Mouse (Mus musculus): ENCODE results near the gene Map2k1.
A peak's percentile ranks its signal among the peaks of the same experiment; 100 is the strongest.

The Map2k1 gene

DNA sequence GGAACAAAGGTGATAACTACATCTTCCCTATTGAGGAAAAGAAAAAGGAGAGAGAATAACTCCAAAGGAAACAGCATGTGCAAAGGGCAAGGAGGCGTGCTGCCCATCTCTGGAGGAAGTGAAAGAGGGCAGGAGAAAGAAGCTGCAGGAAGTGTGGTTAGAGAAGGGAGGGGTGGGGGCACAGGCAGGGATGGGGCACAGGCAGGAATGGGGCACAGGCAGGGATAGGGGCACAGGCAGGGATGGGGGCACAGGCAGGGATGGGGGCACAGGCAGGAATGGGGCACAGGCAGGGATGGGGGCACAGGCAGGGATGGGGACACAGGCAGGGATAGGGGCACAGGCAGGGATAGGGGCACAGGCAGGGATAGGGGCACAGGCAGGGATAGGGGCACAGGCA is 4.1 kb downstream of the Map2k1 start:
- DNase-seq = no peak

DNA sequence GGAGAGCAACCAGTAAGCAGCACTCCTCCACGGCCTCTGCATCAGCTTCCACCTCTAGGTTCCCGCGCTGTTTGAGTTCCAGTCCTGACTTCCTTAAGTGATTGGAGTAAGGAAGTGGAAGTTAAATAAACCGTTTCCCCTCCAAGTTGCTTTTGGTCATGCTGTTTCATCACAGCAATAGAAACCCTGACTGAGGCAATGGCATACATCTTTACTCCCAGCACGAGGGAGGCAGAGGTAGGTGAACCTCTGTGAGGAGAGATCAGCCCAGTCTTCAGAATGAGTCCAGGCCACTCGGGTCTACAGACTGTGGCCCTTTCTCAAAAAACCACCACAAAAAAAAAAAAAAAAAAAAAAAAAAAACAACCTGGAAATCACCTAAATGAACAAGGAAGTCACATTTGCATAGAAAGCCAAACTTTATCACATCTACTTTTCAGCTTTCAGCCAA is 11.0 kb downstream of the Map2k1 start:
- no peak for DNase-seq

DNA sequence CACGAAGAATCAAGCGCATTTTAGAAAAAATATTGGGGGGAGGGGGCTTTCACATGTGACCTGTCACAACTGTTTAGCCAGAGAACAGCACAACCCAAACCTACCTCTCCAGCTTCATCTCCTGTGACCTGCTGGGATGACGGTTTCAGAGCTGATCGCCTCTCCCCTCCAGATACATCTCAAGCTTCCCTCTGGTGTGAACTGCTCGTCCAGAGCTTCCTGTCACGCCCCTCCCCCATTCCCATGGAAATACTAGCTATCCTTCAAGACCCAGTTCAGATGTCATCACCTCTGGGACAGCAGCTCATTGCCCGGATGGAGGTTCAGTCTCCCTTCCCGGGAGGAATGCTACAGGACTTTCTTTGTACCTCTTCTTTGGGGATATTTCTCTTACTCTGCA is 12.8 kb downstream of the Map2k1 start:
- DNase-seq = peak in 1 of 2 experiments; percentile 17

DNA sequence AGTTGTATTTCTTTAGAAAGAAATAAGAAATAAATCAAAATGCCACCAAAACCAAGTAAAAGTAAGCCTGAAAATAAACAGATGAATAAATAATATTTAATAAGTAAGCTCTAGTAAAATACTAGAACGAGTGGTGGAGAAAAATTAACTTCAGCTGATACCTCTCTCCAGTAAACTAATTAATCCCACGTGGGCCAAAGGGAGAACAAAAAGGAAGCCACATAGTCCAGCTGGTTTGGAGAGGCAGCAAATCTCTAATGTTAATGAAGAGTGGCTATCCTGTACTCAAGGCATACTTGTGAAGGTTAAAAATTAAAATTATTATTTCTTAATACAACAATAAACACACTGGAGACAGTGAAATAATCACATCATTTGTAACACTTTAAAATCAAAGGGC is 13.3 kb downstream of the Map2k1 start:
- peak in 1 of 2 experiments; percentile 13 for DNase-seq

DNA sequence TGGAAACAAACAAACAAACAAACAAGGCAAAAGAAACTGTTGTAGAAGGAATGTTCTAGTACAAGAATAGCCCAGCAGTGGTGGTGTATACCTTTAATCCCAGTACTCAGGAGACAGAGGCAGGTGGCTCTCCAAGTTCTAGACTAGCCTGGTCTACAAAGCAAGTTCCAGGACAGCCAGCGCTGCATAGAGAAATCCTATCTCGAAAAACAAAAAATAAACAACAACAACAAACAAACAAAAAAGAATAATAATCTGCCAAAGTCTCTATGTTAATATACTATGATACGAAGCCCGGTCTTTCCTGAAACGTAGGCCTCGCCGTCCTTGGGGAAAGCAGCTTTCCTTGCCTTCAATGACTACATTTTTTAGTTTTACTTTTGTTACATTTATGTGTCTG is 17.4 kb downstream of the Map2k1 start:
- no peak for DNase-seq

DNA sequence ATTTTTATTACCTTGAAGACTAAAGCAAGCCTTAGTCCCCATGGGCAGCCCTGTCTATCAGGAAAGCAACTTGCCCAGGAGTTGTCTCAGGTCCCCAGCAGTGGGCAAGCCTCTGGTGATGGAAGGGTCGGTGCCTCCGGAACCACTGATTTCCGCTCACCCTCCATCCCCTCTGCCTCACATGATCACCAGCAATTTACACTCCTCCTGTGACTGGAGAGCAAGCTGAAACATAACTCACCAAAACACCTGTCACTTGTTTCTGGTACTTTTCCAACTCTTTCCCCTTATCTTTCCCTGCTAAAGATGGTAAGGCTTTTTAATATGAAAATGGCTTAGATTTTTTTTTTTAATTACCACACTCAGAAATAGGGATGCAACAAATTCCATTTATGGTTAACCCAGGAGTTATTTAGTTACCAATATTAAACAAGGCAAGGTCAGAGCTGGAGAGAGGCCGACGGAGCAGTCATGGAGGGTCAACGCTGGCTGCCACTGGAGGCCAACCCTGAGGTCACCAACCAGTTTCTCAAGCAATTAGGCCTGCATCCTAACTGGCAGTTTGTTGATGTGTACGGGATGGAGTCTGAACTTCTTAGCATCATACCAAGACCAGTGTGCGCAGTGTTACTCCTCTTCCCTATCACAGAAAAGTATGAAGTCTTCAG is 18.5 kb downstream of the Map2k1 start, which contains the start of gene Uchl4:
Gene Uchl4, plus strand, starts transcription at position 434 of the 668 bp plus-strand sequence.
- peak; percentile 63 to 66 for DNase-seq

DNA sequence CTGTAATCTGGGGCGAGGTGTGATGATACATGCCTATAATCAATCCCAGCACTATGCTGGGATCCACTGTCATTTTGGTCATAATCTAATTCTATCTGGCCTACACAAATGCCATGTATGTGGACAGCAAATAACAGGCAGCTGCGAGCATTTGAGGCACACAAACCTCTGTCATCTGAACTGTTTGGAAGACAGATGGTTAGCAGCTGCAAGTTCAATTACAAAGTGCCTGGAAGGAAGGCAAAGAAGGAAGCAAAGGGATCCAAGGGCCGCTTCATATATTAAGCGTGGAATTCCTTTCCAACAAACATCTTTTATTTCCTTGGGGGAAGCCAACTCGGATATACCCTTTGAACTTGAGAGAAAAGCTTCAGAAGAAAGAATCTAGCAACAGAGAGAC is 19.8 kb downstream of the Map2k1 start:
- DNase-seq = peak in 1 of 2 experiments; percentile 13

DNA sequence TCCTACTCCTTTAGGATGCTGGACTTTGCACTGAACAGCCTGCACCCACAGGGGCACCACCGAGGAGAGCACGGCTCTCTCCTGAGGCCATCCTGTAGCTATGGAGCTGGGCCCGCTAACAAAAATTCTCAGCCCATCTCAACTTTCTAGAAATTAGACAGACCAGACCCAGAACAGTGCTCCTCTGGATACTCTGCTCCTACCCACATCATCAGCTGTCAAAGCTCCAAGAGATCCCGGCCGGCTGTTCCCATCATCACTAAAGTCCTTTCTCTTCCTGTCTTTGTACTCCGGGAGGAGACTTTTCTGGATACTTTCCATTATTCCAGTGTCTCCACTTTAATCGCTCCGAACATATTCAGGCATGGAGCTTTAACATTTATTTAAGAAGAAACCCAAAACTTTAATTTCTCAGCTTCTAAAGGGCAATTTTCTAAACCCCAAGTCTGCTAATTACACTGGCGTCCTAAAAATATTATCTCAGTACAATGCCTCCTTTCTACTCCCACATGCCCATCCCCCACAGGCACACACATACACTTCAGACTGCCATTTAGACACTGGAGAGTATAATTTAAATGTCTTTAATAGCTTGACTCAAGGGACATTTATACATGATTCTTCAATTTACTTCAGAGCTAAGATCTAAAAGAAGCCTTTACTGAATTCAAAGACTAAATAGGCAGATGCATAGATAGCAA is 21.0 kb downstream of the Map2k1 start:
- DNase-seq = no peak

DNA sequence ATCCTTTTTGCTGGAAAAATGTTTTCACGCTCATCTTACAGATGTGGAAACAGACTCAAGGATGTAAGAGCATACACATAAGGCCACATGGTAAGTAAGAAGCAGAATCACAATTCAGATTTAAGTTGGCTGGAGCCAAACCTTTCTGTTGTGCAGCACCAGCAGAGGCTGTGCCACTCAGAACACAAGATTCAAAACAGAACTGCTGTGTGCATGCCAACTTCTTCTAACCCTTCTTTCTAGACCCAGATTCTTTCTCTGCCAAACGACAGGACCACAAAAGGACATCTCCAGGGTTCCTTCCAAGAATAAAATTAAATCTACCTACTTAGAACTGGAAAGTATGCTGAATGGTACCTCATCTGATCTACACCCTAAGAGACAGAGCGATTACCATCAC is 21.8 kb downstream of the Map2k1 start:
- DNase-seq = no peak

DNA sequence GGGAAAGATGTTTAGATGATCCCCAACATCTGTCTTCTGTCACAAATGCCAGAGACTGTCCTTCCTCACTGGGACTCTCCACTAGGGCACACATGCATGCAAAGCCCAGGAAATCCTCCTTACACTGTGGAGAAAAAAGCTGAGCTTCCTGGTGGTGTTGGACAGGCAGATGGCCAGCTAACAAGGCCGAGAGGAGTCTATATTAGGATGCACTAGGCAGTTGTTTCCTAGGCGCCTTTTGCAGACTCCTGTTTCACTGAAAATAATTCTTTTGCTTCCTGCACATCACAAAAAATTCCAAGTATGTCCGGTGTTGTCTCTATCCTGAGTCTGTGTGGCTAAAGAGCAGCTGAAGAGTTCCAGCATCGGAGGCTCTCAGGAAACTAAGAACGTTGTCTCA is 22.3 kb downstream of the Map2k1 start:
- peak; percentile 28 to 43 for DNase-seq

DNA sequence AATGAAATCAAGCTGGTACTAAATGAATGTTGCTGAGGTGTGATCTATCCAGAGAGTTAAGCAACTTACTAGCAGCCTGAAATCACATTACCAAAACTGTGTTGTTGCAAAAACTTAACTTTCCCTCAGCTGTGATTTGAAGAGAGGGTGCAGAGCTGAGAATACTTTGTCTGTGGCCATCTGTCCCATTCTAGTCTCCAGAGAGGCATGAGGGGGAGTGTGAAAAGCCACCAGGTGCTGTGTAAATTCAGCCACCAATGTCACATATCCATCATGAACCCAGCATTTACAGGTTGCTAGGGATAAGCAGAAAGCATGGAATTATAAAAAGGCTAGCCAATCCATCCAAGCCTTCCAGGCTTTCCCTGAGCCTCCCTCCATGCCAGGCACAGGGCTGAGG is 24.5 kb downstream of the Map2k1 start:
- DNase-seq = no peak

DNA sequence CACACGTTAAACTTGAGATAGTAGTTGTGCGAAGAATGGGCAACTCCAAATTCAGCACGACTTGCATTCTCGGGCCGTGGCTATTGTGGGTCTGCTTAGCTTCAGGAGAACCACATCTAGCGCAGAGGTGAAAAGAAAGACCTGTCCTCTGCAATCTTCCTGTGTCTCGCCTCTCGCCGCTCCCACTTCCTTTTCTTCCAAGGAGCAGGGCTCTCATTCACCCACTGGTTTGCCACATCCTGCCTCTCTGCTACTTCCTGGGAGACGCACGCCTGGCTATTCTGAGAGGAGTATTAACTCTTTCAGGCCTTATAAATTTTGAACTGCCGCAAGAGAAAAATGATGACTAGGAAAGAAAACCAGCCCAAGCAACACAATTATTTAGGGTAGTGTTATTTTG is 25.7 kb downstream of the Map2k1 start:
- DNase-seq = no peak

DNA sequence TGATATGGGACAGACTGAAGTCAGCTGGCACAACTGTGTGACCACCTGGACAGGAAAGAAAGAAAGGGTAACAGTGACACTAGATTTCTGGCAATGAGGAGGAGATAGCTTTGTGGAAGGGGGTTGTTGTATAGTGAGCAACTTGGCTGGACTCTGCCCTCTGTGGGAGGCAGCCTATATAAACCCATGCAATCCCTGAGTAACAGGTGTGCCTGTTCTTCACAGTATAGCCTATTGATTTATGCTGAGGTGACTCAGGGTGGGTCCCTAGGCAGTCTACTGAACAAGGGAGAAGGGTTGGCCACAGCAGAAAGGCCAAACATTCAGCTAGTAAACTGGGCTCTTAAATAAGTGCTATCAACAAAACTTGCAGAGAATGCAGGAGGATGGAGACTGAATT is 27.6 kb downstream of the Map2k1 start:
- no peak for DNase-seq

DNA sequence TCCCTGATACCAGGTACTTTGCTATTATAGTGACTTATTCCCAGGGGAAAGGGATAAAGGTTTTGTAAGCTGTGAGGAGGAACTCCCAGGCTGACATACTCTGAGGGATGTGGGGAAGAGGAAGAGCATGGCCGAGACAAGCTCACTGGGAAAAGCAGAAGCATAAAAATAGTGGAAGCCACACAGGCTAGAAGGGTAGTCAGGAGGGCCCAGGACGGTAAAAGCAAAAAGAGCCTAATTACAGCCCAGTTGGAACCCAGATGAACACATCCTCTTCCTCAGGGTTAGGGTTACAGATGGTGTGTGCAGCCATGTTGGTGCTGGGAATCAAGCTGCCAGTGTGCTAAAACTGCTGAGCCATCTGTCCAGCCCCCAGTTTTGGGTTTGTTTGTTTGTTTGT is 31.3 kb downstream of the Map2k1 start:
- no peak for DNase-seq

DNA sequence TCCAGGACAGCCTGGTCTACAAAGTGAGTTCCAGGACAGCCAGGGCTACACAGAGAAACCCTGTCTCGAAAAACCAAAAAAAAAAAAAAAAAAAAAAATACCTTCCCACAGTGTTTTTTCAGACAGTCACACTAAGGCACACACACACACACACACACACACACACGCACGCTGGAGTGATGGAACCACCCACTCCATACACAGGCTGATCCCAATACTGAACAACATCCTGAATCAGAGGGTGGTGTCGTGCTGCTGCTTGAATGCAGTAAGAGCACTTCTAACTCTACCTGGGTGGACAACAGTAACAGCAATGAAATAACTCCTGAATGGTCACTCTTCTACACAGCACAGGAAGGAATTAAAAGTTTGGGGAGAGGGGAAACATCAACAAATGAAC is 32.0 kb downstream of the Map2k1 start:
- DNase-seq = no peak

DNA sequence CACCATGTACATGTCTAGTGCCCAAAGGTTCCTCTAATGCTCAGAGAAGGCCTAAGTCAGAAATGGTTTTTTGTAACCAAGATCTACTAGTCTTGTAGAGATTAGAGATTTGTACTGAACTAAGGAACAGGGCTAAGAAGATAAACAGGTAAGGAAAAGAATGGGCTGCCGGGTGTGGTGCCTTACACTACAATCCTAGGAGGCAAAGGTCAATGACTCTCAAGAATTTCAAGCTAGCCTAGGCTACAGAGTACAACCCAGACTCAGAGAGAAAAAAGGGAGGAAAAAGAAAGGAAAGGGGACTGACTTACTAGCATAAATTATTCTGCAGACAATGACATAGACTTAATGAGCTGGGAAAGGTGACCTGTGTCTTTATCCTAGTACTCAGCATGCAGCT is 32.8 kb downstream of the Map2k1 start:
- DNase-seq = no peak

DNA sequence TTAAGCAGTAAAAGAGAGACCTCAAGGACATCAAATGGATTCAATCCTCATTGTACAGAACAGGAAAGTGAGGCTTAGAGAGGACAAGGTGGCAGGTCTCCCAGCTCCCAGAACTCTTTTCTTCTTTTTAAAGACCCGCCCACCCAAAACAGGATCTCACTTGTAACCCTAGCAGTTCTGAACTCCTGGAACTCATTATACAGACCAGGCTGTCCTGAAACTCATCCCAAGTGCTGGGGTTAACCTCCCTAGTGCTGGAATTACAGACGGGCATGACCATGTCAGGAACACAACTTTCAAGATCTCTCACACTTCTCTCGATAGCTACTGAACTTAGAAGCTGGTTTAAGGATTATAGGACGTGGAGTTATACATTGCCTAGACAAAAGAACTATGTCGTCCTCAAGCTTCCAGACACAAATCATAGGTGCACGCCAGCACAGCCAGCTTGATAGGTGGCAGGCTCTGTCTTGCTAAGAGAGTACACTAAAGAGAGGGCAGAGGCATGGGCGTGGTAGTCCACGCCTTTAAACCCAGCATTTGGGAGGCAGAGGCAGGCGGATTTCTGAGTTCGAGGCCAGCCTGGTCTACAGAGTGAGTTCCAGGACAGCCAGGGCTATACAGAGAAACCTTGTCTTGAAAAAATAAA is 33.5 kb downstream of the Map2k1 start:
- DNase-seq = no peak

DNA sequence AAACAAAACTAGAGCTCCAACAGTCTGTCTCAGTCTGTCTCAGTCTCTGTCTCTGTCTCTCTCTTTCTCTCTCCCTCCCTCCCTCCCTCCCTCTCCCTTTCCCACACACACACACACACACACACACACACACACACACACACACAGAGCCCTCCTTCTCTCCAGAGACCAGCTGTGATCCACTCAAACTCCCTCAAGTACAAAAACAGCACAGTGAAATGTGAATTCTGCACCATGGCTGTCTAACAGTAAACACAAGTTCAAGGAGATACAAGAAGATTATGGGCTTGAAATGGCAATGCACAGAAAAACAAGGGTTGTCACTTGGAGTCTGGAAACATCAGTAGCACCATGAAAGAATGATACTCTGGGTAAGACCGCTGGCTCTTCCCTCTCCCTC is 34.1 kb downstream of the Map2k1 start:
- no peak for DNase-seq

DNA sequence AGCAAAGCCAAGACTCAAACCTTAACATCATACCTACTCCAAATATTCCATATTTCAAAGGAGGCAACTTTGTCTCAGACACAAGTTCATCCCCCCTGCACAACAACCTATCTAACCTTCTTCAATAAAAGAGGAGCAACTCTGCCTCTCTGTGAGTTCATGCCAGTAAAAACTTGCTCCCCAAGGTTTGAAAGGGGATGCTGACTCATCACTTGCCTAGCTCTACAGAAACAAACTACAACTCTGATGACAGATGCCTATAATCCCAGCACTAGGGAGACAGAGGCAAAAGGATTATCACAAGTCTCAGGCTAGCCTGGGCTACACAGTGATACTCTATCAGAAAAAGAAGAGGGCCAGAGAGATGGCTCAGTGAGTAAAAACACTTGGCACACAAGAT is 35.5 kb downstream of the Map2k1 start:
- no peak for DNase-seq

DNA sequence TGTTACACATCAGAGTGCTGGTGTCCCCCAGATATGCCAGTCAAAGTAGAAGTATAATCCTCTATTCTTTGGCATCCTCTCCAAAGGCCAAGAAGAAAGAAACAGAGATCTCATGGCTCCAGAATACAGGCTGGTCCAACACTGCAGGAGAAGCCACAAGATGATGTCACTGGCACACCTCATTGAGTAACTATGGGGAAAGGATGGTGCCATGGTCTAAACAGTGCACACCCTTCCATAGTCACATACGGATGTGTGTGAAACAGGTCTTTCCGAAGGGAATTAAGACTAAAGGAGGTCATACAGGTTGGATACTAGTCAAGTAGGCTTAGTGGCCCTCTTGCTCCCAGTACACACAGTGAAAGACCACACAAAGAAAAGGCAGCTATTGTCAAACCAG is 36.8 kb downstream of the Map2k1 start:
- DNase-seq = no peak

DNA sequence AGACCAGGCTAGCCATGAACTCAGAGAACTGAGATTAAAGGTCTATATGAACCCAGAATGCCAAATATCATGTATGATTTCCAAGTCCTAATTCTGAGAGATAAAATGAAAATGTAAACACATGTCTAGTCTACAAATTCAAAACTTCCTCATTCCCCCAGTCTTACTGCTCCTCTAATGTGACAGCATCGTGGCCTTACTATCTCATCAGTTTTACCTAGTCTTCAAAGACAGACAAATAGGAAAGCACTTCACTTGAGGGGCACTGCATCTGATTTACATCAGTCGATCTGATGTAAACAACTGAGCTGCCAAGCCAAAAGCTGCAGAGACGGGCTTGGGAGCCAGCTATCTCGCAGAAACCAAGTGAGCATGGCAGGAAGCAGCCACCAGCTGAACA is 37.3 kb downstream of the Map2k1 start:
- DNase-seq = no peak

DNA sequence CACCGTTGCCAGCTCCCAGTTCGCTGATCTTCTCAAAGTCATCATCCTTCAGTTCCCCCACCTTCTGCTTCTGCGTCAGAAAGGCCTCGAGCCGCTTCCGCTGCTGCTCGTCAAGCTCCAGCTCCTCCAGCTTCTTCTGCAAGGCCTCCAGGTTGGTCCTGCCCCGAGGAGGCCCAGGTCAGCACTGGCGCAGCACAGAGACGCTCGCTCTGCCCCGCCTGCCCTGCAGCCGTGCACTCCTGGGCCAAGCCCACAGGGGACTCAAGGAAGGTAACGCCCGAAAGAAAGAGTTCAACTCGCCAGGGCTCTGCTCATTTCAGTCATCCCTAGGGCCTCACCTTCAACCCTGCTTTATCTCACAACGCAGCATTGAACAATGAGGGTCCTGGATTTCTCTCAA is 39.0 kb downstream of the Map2k1 start:
- no peak for DNase-seq

DNA sequence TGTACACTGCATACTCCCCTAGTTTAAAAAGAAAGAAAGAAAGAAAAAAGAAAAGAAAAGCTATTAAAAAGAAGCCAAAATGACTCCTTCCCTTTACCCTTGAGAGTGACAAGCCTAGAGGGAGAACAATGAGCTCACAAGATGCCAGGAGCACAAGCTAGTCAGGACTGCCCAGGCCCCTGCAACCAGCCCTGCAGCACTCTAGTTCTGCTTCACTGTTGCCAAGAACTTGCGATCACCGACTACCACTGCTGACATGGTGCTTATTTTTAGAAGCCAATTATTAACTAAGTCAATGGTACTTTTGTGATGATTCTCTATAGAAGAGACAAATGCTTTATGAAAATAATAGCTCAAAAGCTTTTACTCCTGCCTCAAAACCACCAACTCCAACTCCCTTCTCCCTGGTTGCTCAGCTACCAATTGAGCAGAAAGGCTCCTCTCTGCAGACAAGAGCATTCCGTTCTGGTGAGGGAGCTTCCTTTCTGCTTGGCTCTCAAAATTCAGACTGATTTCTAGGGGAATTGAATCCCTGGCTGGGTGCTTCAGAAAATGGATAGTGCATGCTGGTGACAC is 45.8 kb downstream of the Map2k1 start:
- peak; percentile 20 to 30 for DNase-seq

DNA sequence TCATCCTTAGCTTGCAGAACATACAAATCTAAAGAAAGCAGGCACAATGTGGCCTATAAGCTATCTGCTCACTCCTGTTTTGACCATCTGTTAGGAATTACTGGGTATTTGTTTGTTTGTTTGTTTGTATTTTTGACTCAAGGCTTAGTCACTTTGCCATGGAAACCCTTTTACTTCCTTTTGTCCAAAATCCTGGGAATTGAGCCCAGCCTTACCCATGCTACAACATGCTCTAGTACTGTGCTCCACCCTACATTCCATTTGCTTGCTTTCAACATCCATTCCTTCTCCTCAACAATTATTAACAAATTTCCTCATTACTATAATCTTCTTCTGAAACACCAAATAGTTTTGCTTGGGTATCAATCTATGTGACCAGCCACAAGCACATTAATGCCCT is 50.6 kb downstream of the Map2k1 start:
- DNase-seq = no peak

All from kidney, adult 8-10 months (tissue).